Mouse (Mus musculus): Measurements from ENCODE around the gene Olfr572.

The Olfr572 gene

GRCm38 (mm10) chr7:102924109-102924508 is at the start of gene Olfr572:
Olfr572 (plus strand) TSS chr7:102924409.
- no peak for DNase-seq (ENCODE audit: low spot score)

GRCm38 (mm10) chr7:102876822-102877221 is 47.4 kb upstream of the Olfr572 start, which contains the start of gene Olfr568:
Olfr568 (plus strand) TSS chr7:102877122.
- no peak for DNase-seq (ENCODE audit: low spot score)

GRCm38 (mm10) chr7:102890782-102891181 is 33.4 kb upstream of the Olfr572 start, which contains the start of gene Olfr569:
Olfr569 (minus strand) TSS chr7:102890882.
- no peak for DNase-seq (ENCODE audit: low spot score)

- DNase-seq (ENCODE audit: low spot score), result no peak
These were observed 8.9 kb upstream of the Olfr572 start for GRCm38 (mm10) chr7:102915261-102915660.

GRCm38 (mm10) chr7:102916405-102916804 is 7.8 kb upstream of the Olfr572 start:
- no peak for DNase-seq (ENCODE audit: low spot score)

GRCm38 (mm10) chr7:102917032-102917875 is 7.0 kb upstream of the Olfr572 start, which contains the start of gene Olfr571:
Olfr571 (minus strand) TSS chr7:102917536.
- no peak for DNase-seq (ENCODE audit: low spot score)

GRCm38 (mm10) chr7:102919632-102920031 is 4.6 kb upstream of the Olfr572 start:
- DNase-seq (ENCODE audit: low spot score), result no peak

- no peak for DNase-seq (ENCODE audit: low spot score)
These were observed 2.9 kb downstream of the Olfr572 start for GRCm38 (mm10) chr7:102927105-102927504.

- DNase-seq (ENCODE audit: low spot score), result no peak
These were observed 18.3 kb downstream of the Olfr572 start, which contains the start of gene Olfr573-ps1 for GRCm38 (mm10) chr7:102942475-102942874. Olfr573-ps1 (minus strand) TSS chr7:102942575.

- no peak for DNase-seq (ENCODE audit: low spot score)
These were observed 19.2 kb downstream of the Olfr572 start for GRCm38 (mm10) chr7:102943417-102943816.

GRCm38 (mm10) chr7:102948167-102948566 is 24.0 kb downstream of the Olfr572 start, which contains the start of gene Olfr574:
Olfr574 (plus strand) TSS chr7:102948467.
- no peak for DNase-seq (ENCODE audit: low spot score)

GRCm38 (mm10) chr7:102950732-102951131 is 26.5 kb downstream of the Olfr572 start:
- no peak for DNase-seq (ENCODE audit: low spot score)

- no peak for DNase-seq (ENCODE audit: low spot score)
These were observed 33.9 kb downstream of the Olfr572 start for GRCm38 (mm10) chr7:102958137-102958536.

GRCm38 (mm10) chr7:102958593-102958992 is 34.4 kb downstream of the Olfr572 start, which contains the start of gene Olfr575:
Olfr575 (minus strand) TSS chr7:102958775.
- DNase-seq (ENCODE audit: low spot score), result no peak

GRCm38 (mm10) chr7:102962360-102962759 is 38.2 kb downstream of the Olfr572 start, which contains the start of gene Olfr576:
Olfr576 (plus strand) TSS chr7:102962660.
- DNase-seq (ENCODE audit: low spot score), result no peak

GRCm38 (mm10) chr7:102974399-102974798 is 50.2 kb downstream of the Olfr572 start:
- DNase-seq (ENCODE audit: low spot score), result no peak

GRCm38 (mm10) chr7:102975843-102976242 is 51.6 kb downstream of the Olfr572 start, which contains the start of gene Olfr577:
Olfr577 (minus strand) TSS chr7:102975943.
- no peak for DNase-seq (ENCODE audit: low spot score)

Data from urinary bladder, postnatal 14 days (tissue).